Mouse (Mus musculus) thymus, adult 2 months (tissue): ENCODE measurements around the gene Ntn1.

Experiments used
- CTCF ChIP-seq: fragments of 200-500 bp; IDR thresholded peaks from 2 replicates; pipeline ENCODE4 v1.5.1; 2012; ENCODE audit warnings: mild to moderate bottlenecking, control low read depth, low read length, moderate library complexity, borderline replicate concordance; ENCODE audit not compliant: control insufficient read depth, poor library complexity, insufficient read depth; ENCODE audit errors: extremely low read depth
- POLR2A ChIP-seq: fragments of 200-500 bp; IDR thresholded peaks from 2 replicates; pipeline ENCODE4 v1.6.1; 2012; ENCODE audit warnings: mild to moderate bottlenecking, low read length, control low read depth, moderate library complexity; ENCODE audit not compliant: control insufficient read depth, poor library complexity, insufficient read depth; ENCODE audit errors: extremely low read depth

GRCm38 (mm10) chr11:68388655-68389015 is 12.0 kb downstream of the Ntn1 start:
- no peak for TF ChIP-seq POLR2A
- no peak for TF ChIP-seq CTCF
